Mouse (Mus musculus) bone marrow, adult 2 months (tissue): ENCODE measurements around the gene Pcnt. TPM values are rescaled to one million over a fixed set of nuclear protein-coding genes. Genes with fewer than 3 reads are reported as not detected.

ENCODE experiments used
- H3K27ac ChIP-seq: fragments of 200-500 bp; 2 replicates; pipeline ENCODE4 v1.5.1; 2012; ENCODE audit warnings: low read depth, mild to moderate bottlenecking, control low read depth, inconsistent platforms, low read length; ENCODE audit not compliant: control insufficient read depth, poor library complexity, insufficient read depth
- H3K4me1 ChIP-seq: fragments of 200-500 bp; 2 replicates; pipeline ENCODE4 v1.6.1; 2011; ENCODE audit warnings: low read length; ENCODE audit not compliant: control insufficient read depth, insufficient read depth
- H3K4me3 ChIP-seq: fragments of 200-500 bp; replicated peaks from 2 replicates; pipeline ENCODE3; 2011; ENCODE audit warnings: mild to moderate bottlenecking, low read depth, low read length, control low read depth; ENCODE audit not compliant: control insufficient read depth
- CTCF ChIP-seq: fragments of 200-500 bp; IDR thresholded peaks from 2 replicates; pipeline ENCODE4 v1.5.1; 2011; ENCODE audit warnings: low read length, control low read depth; ENCODE audit not compliant: control insufficient read depth, insufficient read depth
- POLR2A ChIP-seq: fragments of 200-500 bp; IDR thresholded peaks from 2 replicates; pipeline ENCODE4 v1.6.1; 2011; ENCODE audit warnings: low read depth, mild to moderate bottlenecking, control low read depth, low read length, borderline replicate concordance; ENCODE audit not compliant: control insufficient read depth
- WGBS: fragments of 180-500 bp; shearing (Covaris S2); methylation state at CpG from one replicate; pipeline ENCODE4 v1.1.7; 2018; 5-methylcytosine and 5-hydroxymethylcytosine counted together
- polyA plus RNA-seq: library from polyadenylated mRNA; stranded (reverse); fragments of >200 nt; gene quantifications from 2 replicates; pipeline ENCODE4 v1.2.4, GENCODE M21; 2011; ENCODE audit warnings: low replicate concordance; ENCODE audit not compliant: missing spikeins, insufficient read depth, insufficient read length

Pcnt gene
- polyA plus RNA-seq, 1 experiment = 24.8 TPM

GRCm38 (mm10) chr10:76371736-76372135, 70.8 kb downstream of the Pcnt start:
- WGBS = 85% methylated on average over 3 of the region's 3 CpGs
- Histone ChIP-seq H3K4me3 (no peak overlapping the region), H3K4me1 (no peaks in the 10 kb centered on the region), H3K27ac (no peak overlapping the region)
- TF ChIP-seq POLR2A (no peak), CTCF (no peak)

GRCm38 (mm10) chr10:76368766-76369165, 73.8 kb downstream of the Pcnt start:
- Histone ChIP-seq H3K4me3 (no peak overlapping the region), H3K27ac (no peak overlapping the region), H3K4me1 (no peaks in the 10 kb centered on the region)
- WGBS = 94% methylated on average over 13 of the region's 13 CpGs
- TF ChIP-seq POLR2A (no peak), CTCF (no peak)

- 77% methylated on average over 3 of the region's 3 CpGs for WGBS
- Histone ChIP-seq H3K4me1 (no peaks in the 10 kb centered on the region), H3K4me3 (no peak overlapping the region), H3K27ac (no peak overlapping the region)
- TF ChIP-seq POLR2A (no peak), CTCF (no peak)
Observed at GRCm38 (mm10) chr10:76363233-76363632, 79.4 kb downstream of the Pcnt start.

GRCm38 (mm10) chr10:76358468-76358867, 84.1 kb downstream of the Pcnt start:
- no peak overlapping the region for H3K27ac ChIP-seq
- H3K4me1 ChIP-seq = no peaks in the 10 kb centered on the region; the same call in 1 of the 2 replicates
- WGBS = 47% methylated on average over 5 of the region's 5 CpGs
- H3K4me3 ChIP-seq = no peak overlapping the region
- TF ChIP-seq CTCF = no peak
- TF ChIP-seq POLR2A = no peak

GRCm38 (mm10) chr10:76357286-76357875, 85.2 kb downstream of the Pcnt start:
- TF ChIP-seq POLR2A (no peak), CTCF (no peak)
- H3K4me1 ChIP-seq = no peaks in the 10 kb centered on the region; the same call in 1 of the 2 replicates
- WGBS = 88% methylated on average over 8 of the region's 8 CpGs

GRCm38 (mm10) chr10:76354974-76355373, 87.6 kb downstream of the Pcnt start:
- whole genome bisulfite sequencing = 29% methylated on average over 12 of the region's 12 CpGs
- H3K4me1 ChIP-seq = no peaks in the 10 kb centered on the region; the same call in 1 of the 2 replicates
- no peak for TF ChIP-seq CTCF
- H3K27ac ChIP-seq = peak overlapping the region; percentile 8
- H3K4me3 ChIP-seq = no peak overlapping the region

More at GRCm38 (mm10) chr10:76357286-76357875, 85.2 kb downstream of the Pcnt start:
- Histone ChIP-seq H3K4me3 (no peak overlapping the region), H3K27ac (no peak overlapping the region)

GRCm38 (mm10) chr10:76353986-76354385, 88.6 kb downstream of the Pcnt start:
- TF ChIP-seq POLR2A = no peak
- no peak for TF ChIP-seq CTCF
- H3K4me1 ChIP-seq = no peaks in the 10 kb centered on the region; the same call in 1 of the 2 replicates
- WGBS = 95% methylated on average over 12 of the region's 12 CpGs
- no peak overlapping the region for H3K4me3 ChIP-seq
- no peak overlapping the region for H3K27ac ChIP-seq

GRCm38 (mm10) chr10:76351953-76352352, 90.6 kb downstream of the Pcnt start:
- Histone ChIP-seq H3K27ac (no peak overlapping the region), H3K4me3 (no peak overlapping the region), H3K4me1 (no peaks in the 10 kb centered on the region; the same call in 1 of the 2 replicates)
- 32% methylated on average over 7 of the region's 7 CpGs for WGBS
- no peak for TF ChIP-seq CTCF
- no peak for TF ChIP-seq POLR2A

- H3K27ac ChIP-seq = no peak overlapping the region
Observed at GRCm38 (mm10) chr10:76346589-76346988, 96.0 kb downstream of the Pcnt start.

GRCm38 (mm10) chr10:76346043-76346491, 96.5 kb downstream of the Pcnt start:
- 2% methylated on average over 8 of the region's 8 CpGs for WGBS
- no peaks in the 10 kb centered on the region; the same call in 1 of the 2 replicates for H3K4me1 ChIP-seq
- H3K4me3 ChIP-seq = peak overlapping the region; percentile 33
- TF ChIP-seq CTCF (no peak), POLR2A (no peak)
- no peak overlapping the region for H3K27ac ChIP-seq

More at GRCm38 (mm10) chr10:76346589-76346988, 96.0 kb downstream of the Pcnt start:
- H3K4me3 ChIP-seq = no peak overlapping the region
- no peaks in the 10 kb centered on the region; the same call in 1 of the 2 replicates for H3K4me1 ChIP-seq
- WGBS = 11% methylated on average over 4 of the region's 4 CpGs
- peak; percentile 47 for TF ChIP-seq CTCF
- TF ChIP-seq POLR2A = no peak
